Mouse (Mus musculus): ENCODE results near the gene Reg3g. TPM values are rescaled to one million over a fixed set of nuclear protein-coding genes. Genes with fewer than 3 reads are reported as not detected.

Reg3g gene
- total RNA-seq (2014; rRNA removed) (not detected in 2 replicates), polyA plus RNA-seq (2012; rRNA removed) (not detected in 2 replicates)

- H3K9ac ChIP-seq (ENCODE audit: low read depth, low read length): no peak within 1 kb of the TSS
- no peaks in the 10 kb centered on the region for H3K36me3 ChIP-seq (ENCODE audit: control insufficient read depth, insufficient read depth, low read length)
- no peaks in the 10 kb centered on the region for H3K4me1 ChIP-seq (ENCODE audit: control insufficient read depth, insufficient read depth, low read length)
- no peaks in the 10 kb centered on the region for H3K79me2 ChIP-seq (ENCODE audit: control insufficient read depth, insufficient read depth, low read length)
- H3K27me3 ChIP-seq (ENCODE audit: control insufficient read depth, insufficient read depth, low read length): no peaks in the 10 kb centered on the region
- no peak within 1 kb of the TSS for H3K27ac ChIP-seq (replicated peaks; ENCODE audit: insufficient read depth, low read depth, low read length)
- no peak for TF ChIP-seq POLR2A (IDR thresholded peaks at IDR 0.05; ENCODE audit: extremely low read depth, insufficient read depth, low read length)
- TF ChIP-seq CTCF (IDR thresholded peaks at IDR 0.05; ENCODE audit: low read depth, low read length): no peak
- no peak within 1 kb of the TSS for H3K4me3 ChIP-seq (ENCODE audit: insufficient read depth, low read depth, low read length)
- WGBS: 79% methylated on average over 2 of the region's 2 CpGs
- no peak for DNase-seq (ENCODE audit: extremely low read depth, low read depth, low spot score)
Measured at GRCm38 (mm10) chr6:78468772-78469171, at the start of gene Reg3g. Gene Reg3g (minus strand): TSS chr6:78468872.

DNA sequence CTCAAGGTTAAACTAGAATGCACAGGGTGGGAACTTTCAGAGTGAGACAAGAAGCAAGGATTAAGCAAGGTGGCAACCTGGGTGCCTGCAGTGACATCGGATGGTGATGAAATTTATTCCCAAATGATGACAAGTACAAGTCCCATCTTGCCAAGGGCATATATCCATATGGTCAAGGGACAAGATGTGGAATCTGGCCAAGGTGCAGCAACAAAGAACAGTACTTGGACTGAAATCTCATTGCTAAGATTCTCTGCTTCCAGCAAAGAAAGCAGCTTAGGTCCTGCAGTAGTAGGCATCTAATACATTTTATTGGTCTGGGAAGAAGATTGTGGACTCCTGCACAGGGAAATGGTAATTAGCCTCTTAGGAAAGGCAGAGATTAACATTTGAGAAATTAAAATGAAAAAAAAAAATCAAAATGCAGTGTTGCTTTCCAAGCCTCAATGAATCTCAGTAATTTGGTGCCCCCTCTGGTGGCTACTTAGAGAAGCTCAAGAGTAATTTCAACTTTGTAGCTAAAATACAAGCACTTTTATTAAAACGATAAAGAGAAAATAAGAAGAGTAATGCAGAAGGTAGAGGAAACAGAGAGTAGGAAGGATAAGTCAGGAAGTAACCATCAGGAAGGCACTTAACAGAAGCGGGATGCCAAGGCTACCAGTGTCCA is 47.2 kb upstream of the Reg3g start:
- Histone ChIP-seq H3K4me3 (ENCODE audit: insufficient read depth, low read depth, low read length) (no peak overlapping the region), H3K9ac (ENCODE audit: low read depth, low read length) (no peak overlapping the region), H3K36me3 (ENCODE audit: control insufficient read depth, insufficient read depth, low read length) (no peaks in the 10 kb centered on the region), H3K4me1 (ENCODE audit: control insufficient read depth, insufficient read depth, low read length) (no peaks in the 10 kb centered on the region), H3K27me3 (ENCODE audit: control insufficient read depth, insufficient read depth, low read length) (no peaks in the 10 kb centered on the region), H3K79me2 (ENCODE audit: control insufficient read depth, insufficient read depth, low read length) (no peaks in the 10 kb centered on the region), H3K27ac (replicated peaks; ENCODE audit: insufficient read depth, low read depth, low read length) (no peak overlapping the region)
- DNase-seq (ENCODE audit: extremely low read depth, low read depth, low spot score): no peak
- TF ChIP-seq POLR2A (IDR thresholded peaks at IDR 0.05; ENCODE audit: extremely low read depth, insufficient read depth, low read length): no peak
- TF ChIP-seq CTCF (IDR thresholded peaks at IDR 0.05; ENCODE audit: low read depth, low read length): no peak
- 57% methylated on average over 3 of the region's 3 CpGs for WGBS

GRCm38 (mm10) chr6:78512833-78513232 is 44.2 kb upstream of the Reg3g start:
- TF ChIP-seq POLR2A (IDR thresholded peaks at IDR 0.05; ENCODE audit: extremely low read depth, insufficient read depth, low read length): no peak
- peak; percentile 50; the same call in 1 of the 2 replicates for TF ChIP-seq CTCF (IDR thresholded peaks at IDR 0.05; ENCODE audit: low read depth, low read length)
- WGBS: 3% methylated on average over 3 of the region's 3 CpGs

GRCm38 (mm10) chr6:78510173-78510900 is 41.7 kb upstream of the Reg3g start:
- DNase-seq (ENCODE audit: extremely low read depth, low read depth, low spot score): no peak
- no peak overlapping the region for H3K27ac ChIP-seq (replicated peaks; ENCODE audit: insufficient read depth, low read depth, low read length)
- WGBS: 53% methylated on average over 3 of the region's 3 CpGs

More at GRCm38 (mm10) chr6:78512833-78513232, 44.2 kb upstream of the Reg3g start:
- no peak overlapping the region for H3K4me3 ChIP-seq (ENCODE audit: insufficient read depth, low read depth, low read length)
- H3K27ac ChIP-seq (replicated peaks; ENCODE audit: insufficient read depth, low read depth, low read length): no peak overlapping the region
- H3K36me3 ChIP-seq (ENCODE audit: control insufficient read depth, insufficient read depth, low read length): no peaks in the 10 kb centered on the region
- H3K9ac ChIP-seq (ENCODE audit: low read depth, low read length): no peak overlapping the region
- H3K27me3 ChIP-seq (ENCODE audit: control insufficient read depth, insufficient read depth, low read length): no peaks in the 10 kb centered on the region
- DNase-seq (ENCODE audit: extremely low read depth, low read depth, low spot score): peak; percentile 20
- no peaks in the 10 kb centered on the region for H3K4me1 ChIP-seq (ENCODE audit: control insufficient read depth, insufficient read depth, low read length)
- no peaks in the 10 kb centered on the region for H3K79me2 ChIP-seq (ENCODE audit: control insufficient read depth, insufficient read depth, low read length)

DNA sequence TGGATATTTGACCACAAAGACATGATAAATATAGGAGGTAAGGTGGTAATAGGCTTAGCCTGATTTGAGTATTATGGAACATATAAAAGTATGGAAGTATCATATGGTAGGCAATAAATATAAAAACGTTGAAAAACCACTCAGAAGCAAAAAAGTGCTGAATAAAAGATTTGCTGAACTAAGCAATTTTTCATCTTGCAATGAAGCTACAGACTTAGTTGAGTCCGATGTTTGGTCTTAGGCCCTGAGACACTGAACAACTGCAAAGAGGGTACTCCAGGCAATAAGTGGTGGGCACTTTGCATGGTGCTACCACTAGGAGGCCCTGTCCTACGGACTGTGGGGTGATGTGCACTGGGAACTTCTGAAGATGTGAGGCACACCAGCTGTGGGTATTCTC is 37.1 kb upstream of the Reg3g start:
- 57% methylated on average over 3 of the region's 3 CpGs for WGBS
- Histone ChIP-seq H3K27me3 (ENCODE audit: control insufficient read depth, insufficient read depth, low read length) (no peaks in the 10 kb centered on the region), H3K27ac (replicated peaks; ENCODE audit: insufficient read depth, low read depth, low read length) (no peak overlapping the region), H3K36me3 (ENCODE audit: control insufficient read depth, insufficient read depth, low read length) (no peaks in the 10 kb centered on the region), H3K4me3 (ENCODE audit: insufficient read depth, low read depth, low read length) (no peak overlapping the region), H3K4me1 (ENCODE audit: control insufficient read depth, insufficient read depth, low read length) (no peaks in the 10 kb centered on the region), H3K9ac (ENCODE audit: low read depth, low read length) (no peak overlapping the region), H3K79me2 (ENCODE audit: control insufficient read depth, insufficient read depth, low read length) (no peaks in the 10 kb centered on the region)
- DNase-seq (ENCODE audit: extremely low read depth, low read depth, low spot score): no peak
- TF ChIP-seq POLR2A (IDR thresholded peaks at IDR 0.05; ENCODE audit: extremely low read depth, insufficient read depth, low read length) (no peak), CTCF (IDR thresholded peaks at IDR 0.05; ENCODE audit: low read depth, low read length) (no peak)

More at GRCm38 (mm10) chr6:78510173-78510900, 41.7 kb upstream of the Reg3g start:
- Histone ChIP-seq H3K4me1 (ENCODE audit: control insufficient read depth, insufficient read depth, low read length) (no peaks in the 10 kb centered on the region), H3K27me3 (ENCODE audit: control insufficient read depth, insufficient read depth, low read length) (no peaks in the 10 kb centered on the region), H3K4me3 (ENCODE audit: insufficient read depth, low read depth, low read length) (no peak overlapping the region), H3K79me2 (ENCODE audit: control insufficient read depth, insufficient read depth, low read length) (no peaks in the 10 kb centered on the region), H3K9ac (ENCODE audit: low read depth, low read length) (no peak overlapping the region), H3K36me3 (ENCODE audit: control insufficient read depth, insufficient read depth, low read length) (no peaks in the 10 kb centered on the region)
- TF ChIP-seq POLR2A (IDR thresholded peaks at IDR 0.05; ENCODE audit: extremely low read depth, insufficient read depth, low read length) (no peak), CTCF (IDR thresholded peaks at IDR 0.05; ENCODE audit: low read depth, low read length) (no peak)

Measured in liver, adult 2 months (tissue).